Mouse (Mus musculus): ENCODE measurements around the gene Mettl26. TPM values are rescaled to one million over a fixed set of nuclear protein-coding genes. Genes with fewer than 3 reads are reported as not detected.
"Not testable (repeated sequence)": the region's sequence is repeated elsewhere in the genome, so short reads cannot be mapped to it uniquely, and the experiment has no call there.

The Mettl26 gene
- total and polyA plus RNA-seq, 2 experiments from 2014 or later = 64.8 to 67.3 TPM

- Histone ChIP-seq H3K9me3 (ENCODE audit: low read length) (no peaks in the 10 kb centered on the region), H3K9ac (replicated peaks; ENCODE audit: low read length, poor library complexity, severe bottlenecking) (no peak overlapping the region), H3K4me1 (ENCODE audit: insufficient read depth, low read length) (peaks cover 15% of the 10 kb centered on the region; the same call in 1 of the 2 replicates), H3K36me3 (ENCODE audit: insufficient read depth, low read length) (peaks cover under 1% of the 10 kb centered on the region; the same call in 1 of the 2 replicates), H3K27me3 (ENCODE audit: insufficient read depth, low read length) (no peaks in the 10 kb centered on the region), H3K27ac (ENCODE audit: low read depth, low read length) (no peak overlapping the region), H3K4me3 (ENCODE audit: low read depth, low read length) (no peak overlapping the region), H3K4me2 (ENCODE audit: low read depth, low read length, poor library complexity, severe bottlenecking) (no peak overlapping the region)
- no peak for TF ChIP-seq CTCF (IDR thresholded peaks at IDR 0.05)
- ATAC-seq (ENCODE audit: low FRiP score) = no peak
- WGBS = 93% methylated on average over 8 of the region's 8 CpGs
- DNase-seq (ENCODE audit: low spot score) = no peak
Measured at GRCm38 (mm10) chr17:25869498-25869897, 5.4 kb upstream of the Mettl26 start.

GRCm38 (mm10) chr17:25869954-25870353 is 4.9 kb upstream of the Mettl26 start:
- no peak overlapping the region for H3K27ac ChIP-seq (ENCODE audit: low read depth, low read length)
- WGBS = 84% methylated on average over 2 of the region's 2 CpGs
- H3K36me3 ChIP-seq (ENCODE audit: insufficient read depth, low read length) = no peaks in the 10 kb centered on the region; the same call in 1 of the 2 replicates
- no peak for TF ChIP-seq CTCF (IDR thresholded peaks at IDR 0.05)
- H3K9me3 ChIP-seq (ENCODE audit: low read length) = no peaks in the 10 kb centered on the region
- H3K4me2 ChIP-seq (ENCODE audit: low read depth, low read length, poor library complexity, severe bottlenecking) = no peak overlapping the region
- DNase-seq (ENCODE audit: low spot score) = no peak
- no peak for ATAC-seq (ENCODE audit: low FRiP score)
- H3K4me1 ChIP-seq (ENCODE audit: insufficient read depth, low read length) = peaks cover 15% of the 10 kb centered on the region; the same call in 1 of the 2 replicates
- no peaks in the 10 kb centered on the region for H3K27me3 ChIP-seq (ENCODE audit: insufficient read depth, low read length)
- H3K4me3 ChIP-seq (ENCODE audit: low read depth, low read length) = no peak overlapping the region
- H3K9ac ChIP-seq (replicated peaks; ENCODE audit: low read length, poor library complexity, severe bottlenecking) = no peak overlapping the region

GRCm38 (mm10) chr17:25871566-25871965 is 3.3 kb upstream of the Mettl26 start:
- ATAC-seq (ENCODE audit: low FRiP score); H3K36me3 ChIP-seq (ENCODE audit: insufficient read depth, low read length); H3K9ac ChIP-seq (replicated peaks; ENCODE audit: low read length, poor library complexity, severe bottlenecking); H3K9me3 ChIP-seq (ENCODE audit: low read length); H3K27ac ChIP-seq (ENCODE audit: low read depth, low read length); H3K4me3 ChIP-seq (ENCODE audit: low read depth, low read length); H3K27me3 ChIP-seq (ENCODE audit: insufficient read depth, low read length); H3K4me2 ChIP-seq (ENCODE audit: low read depth, low read length, poor library complexity, severe bottlenecking); DNase-seq (ENCODE audit: low spot score): not testable (repeated sequence)
- peaks cover 20% of the 10 kb centered on the region for H3K4me1 ChIP-seq (ENCODE audit: insufficient read depth, low read length)

GRCm38 (mm10) chr17:25872676-25873075 is 2.2 kb upstream of the Mettl26 start:
- H3K4me1 ChIP-seq (ENCODE audit: insufficient read depth, low read length) = peaks cover 23% of the 10 kb centered on the region
- H3K27ac ChIP-seq (ENCODE audit: low read depth, low read length) = no peak overlapping the region
- H3K4me3 ChIP-seq (ENCODE audit: low read depth, low read length) = no peak overlapping the region
- no peak for ATAC-seq (ENCODE audit: low FRiP score)
- H3K36me3 ChIP-seq (ENCODE audit: insufficient read depth, low read length) = peaks cover 1% of the 10 kb centered on the region; the same call in 1 of the 2 replicates
- H3K27me3 ChIP-seq (ENCODE audit: insufficient read depth, low read length) = no peaks in the 10 kb centered on the region
- H3K9ac ChIP-seq (replicated peaks; ENCODE audit: low read length, poor library complexity, severe bottlenecking) = no peak overlapping the region
- H3K4me2 ChIP-seq (ENCODE audit: low read depth, low read length, poor library complexity, severe bottlenecking) = no peak overlapping the region
- no peak for DNase-seq (ENCODE audit: low spot score)
- no peaks in the 10 kb centered on the region for H3K9me3 ChIP-seq (ENCODE audit: low read length)
- TF ChIP-seq CTCF (IDR thresholded peaks at IDR 0.05) = no peak
- WGBS = 93% methylated on average over 3 of the region's 3 CpGs

- peak overlapping the region; percentile 89; the same call in 1 of the 2 replicates for H3K9ac ChIP-seq (replicated peaks; ENCODE audit: low read length, poor library complexity, severe bottlenecking)
- peak overlapping the region; percentile 98; the same call in 1 of the 2 replicates for H3K27ac ChIP-seq (ENCODE audit: low read depth, low read length)
- peaks cover 21% of the 10 kb centered on the region for H3K4me1 ChIP-seq (ENCODE audit: insufficient read depth, low read length)
- 81% methylated on average over 11 of the region's 11 CpGs for WGBS
- DNase-seq (ENCODE audit: low spot score) (no peak), ATAC-seq (ENCODE audit: low FRiP score) (no peak)
- H3K9me3 ChIP-seq (ENCODE audit: low read length) = no peaks in the 10 kb centered on the region
- no peaks in the 10 kb centered on the region for H3K27me3 ChIP-seq (ENCODE audit: insufficient read depth, low read length)
- no peak for TF ChIP-seq CTCF (IDR thresholded peaks at IDR 0.05)
- peak overlapping the region; percentile 76; the same call in 1 of the 2 replicates for H3K4me3 ChIP-seq (ENCODE audit: low read depth, low read length)
- H3K4me2 ChIP-seq (ENCODE audit: low read depth, low read length, poor library complexity, severe bottlenecking) = peak overlapping the region; percentile 85
- peaks cover 10% of the 10 kb centered on the region; the same call in 1 of the 2 replicates for H3K36me3 ChIP-seq (ENCODE audit: insufficient read depth, low read length)
Measured at GRCm38 (mm10) chr17:25873405-25874147, 1.3 kb upstream of the Mettl26 start.

GRCm38 (mm10) chr17:25874148-25874720 is 640 bp upstream of the Mettl26 start:
- 3% methylated on average over 14 of the region's 14 CpGs for WGBS
- H3K4me1 ChIP-seq (ENCODE audit: insufficient read depth, low read length) = peaks cover 16% of the 10 kb centered on the region; the same call in 1 of the 2 replicates
- DNase-seq (ENCODE audit: low spot score) (no peak), ATAC-seq (ENCODE audit: low FRiP score) (no peak)
- peaks cover 16% of the 10 kb centered on the region; the same call in 1 of the 2 replicates for H3K36me3 ChIP-seq (ENCODE audit: insufficient read depth, low read length)
- TF ChIP-seq CTCF (IDR thresholded peaks at IDR 0.05) = no peak
- peak overlapping the region; percentile 76 for H3K4me3 ChIP-seq (ENCODE audit: low read depth, low read length)
- peak overlapping the region; percentile 85 for H3K4me2 ChIP-seq (ENCODE audit: low read depth, low read length, poor library complexity, severe bottlenecking)
- H3K27me3 ChIP-seq (ENCODE audit: insufficient read depth, low read length) = no peaks in the 10 kb centered on the region
- H3K27ac ChIP-seq (ENCODE audit: low read depth, low read length) = peak overlapping the region; percentile 98
- H3K9ac ChIP-seq (replicated peaks; ENCODE audit: low read length, poor library complexity, severe bottlenecking) = peak overlapping the region; percentile 89
- no peaks in the 10 kb centered on the region for H3K9me3 ChIP-seq (ENCODE audit: low read length)

Measured in midbrain, postnatal 0 days (tissue).